Mouse (Mus musculus): Measurements from ENCODE around the gene Mia2.
A peak's percentile ranks its signal among the peaks of the same experiment; 100 is the strongest.

Mia2 gene

GRCm38 (mm10) chr12:59161091-59161490, 65.5 kb downstream of the Mia2 start:
- DNase-seq (ENCODE audit: low read depth in 2 of 2, low spot score in 2 of 2), result no peak

GRCm38 (mm10) chr12:59162797-59163196, 67.2 kb downstream of the Mia2 start:
- DNase-seq (ENCODE audit: low read depth in 2 of 2, low spot score in 2 of 2), result no peak

GRCm38 (mm10) chr12:59164522-59164921, 68.9 kb downstream of the Mia2 start:
- no peak for DNase-seq (ENCODE audit: low read depth in 2 of 2, low spot score in 2 of 2)

- DNase-seq (ENCODE audit: low read depth in 2 of 2, low spot score in 2 of 2), result no peak
Measured at GRCm38 (mm10) chr12:59166557-59166956, 71.0 kb downstream of the Mia2 start.

- peak in 1 of 2 experiments; percentile 26 for DNase-seq (ENCODE audit: low read depth in 2 of 2, low spot score in 2 of 2)
Measured at GRCm38 (mm10) chr12:59169935-59170334, 74.3 kb downstream of the Mia2 start.

GRCm38 (mm10) chr12:59177814-59178213, 82.2 kb downstream of the Mia2 start:
- DNase-seq (ENCODE audit: low read depth in 2 of 2, low spot score in 2 of 2), result no peak

- no peak for DNase-seq (ENCODE audit: low read depth in 2 of 2, low spot score in 2 of 2)
Measured at GRCm38 (mm10) chr12:59188086-59188682, 92.6 kb downstream of the Mia2 start.

- no peak for DNase-seq (ENCODE audit: low read depth in 2 of 2, low spot score in 2 of 2)
Measured at GRCm38 (mm10) chr12:59193637-59194036, 98.0 kb downstream of the Mia2 start.

GRCm38 (mm10) chr12:59194341-59195003, 98.9 kb downstream of the Mia2 start:
- no peak for DNase-seq (ENCODE audit: low read depth in 2 of 2, low spot score in 2 of 2)

- no peak for DNase-seq (ENCODE audit: low read depth in 2 of 2, low spot score in 2 of 2)
Measured at GRCm38 (mm10) chr12:59195065-59195464, 99.5 kb downstream of the Mia2 start.

- no peak for DNase-seq (ENCODE audit: low read depth in 2 of 2, low spot score in 2 of 2)
Measured at GRCm38 (mm10) chr12:59195941-59196340, 100.3 kb downstream of the Mia2 start.

- DNase-seq (ENCODE audit: low read depth in 2 of 2, low spot score in 2 of 2), result no peak
Measured at GRCm38 (mm10) chr12:59198750-59199149, 103.2 kb downstream of the Mia2 start.

- no peak for DNase-seq (ENCODE audit: low read depth in 2 of 2, low spot score in 2 of 2)
Measured at GRCm38 (mm10) chr12:59199361-59199760, 103.8 kb downstream of the Mia2 start.

GRCm38 (mm10) chr12:59205571-59205970, 110.0 kb downstream of the Mia2 start:
- no peak for DNase-seq (ENCODE audit: low read depth in 2 of 2, low spot score in 2 of 2)

- peak in 1 of 2 experiments; percentile 15 for DNase-seq (ENCODE audit: low read depth in 2 of 2, low spot score in 2 of 2)
Measured at GRCm38 (mm10) chr12:59206208-59206999, 110.8 kb downstream of the Mia2 start.

GRCm38 (mm10) chr12:59207000-59207390, 111.4 kb downstream of the Mia2 start:
- DNase-seq (ENCODE audit: low read depth in 2 of 2, low spot score in 2 of 2), result peak in 1 of 2 experiments; percentile 8

- no peak for DNase-seq (ENCODE audit: low read depth in 2 of 2, low spot score in 2 of 2)
Measured at GRCm38 (mm10) chr12:59207814-59208213, 112.2 kb downstream of the Mia2 start.

- no peak for DNase-seq (ENCODE audit: low read depth in 2 of 2, low spot score in 2 of 2)
Measured at GRCm38 (mm10) chr12:59216176-59216575, 120.6 kb downstream of the Mia2 start.

GRCm38 (mm10) chr12:59216676-59217266, 121.2 kb downstream of the Mia2 start:
- no peak for DNase-seq (ENCODE audit: low read depth in 2 of 2, low spot score in 2 of 2)

GRCm38 (mm10) chr12:59217331-59217730, 121.7 kb downstream of the Mia2 start:
- no peak for DNase-seq (ENCODE audit: low read depth in 2 of 2, low spot score in 2 of 2)

GRCm38 (mm10) chr12:59218640-59219321, 123.2 kb downstream of the Mia2 start:
- DNase-seq (ENCODE audit: low read depth in 2 of 2, low spot score in 2 of 2), result peak; percentile 38 to 44
